Mouse (Mus musculus) ES-E14 (cell line): Measurements from ENCODE around the gene Dclk2. TPM values are rescaled to one million over a fixed set of nuclear protein-coding genes. Genes with fewer than 3 reads are reported as not detected.

Experiments
- DNase-seq: peaks from one replicate; pipeline ENCODE4 v3.0.0-alpha.2; 2013; ENCODE audit warnings: low read depth, low spot score
- H3K27ac ChIP-seq: 2 replicates; pipeline ENCODE4 v1.5.1; 2012; ENCODE audit warnings: low read depth, mild to moderate bottlenecking, low read length, moderate library complexity, mixed read lengths; ENCODE audit not compliant: poor library complexity, insufficient read depth, severe bottlenecking
- H3K36me3 ChIP-seq: 2 replicates; pipeline ENCODE4 v1.6.1; 2012; ENCODE audit warnings: mild to moderate bottlenecking, low read length, moderate library complexity, mixed read lengths; ENCODE audit not compliant: control insufficient read depth, poor library complexity, insufficient read depth, severe bottlenecking
- H3K4me1 ChIP-seq, 2 experiments: fragments of 150-350 bp in 1 of 2; sonication (generic) in 1 of 2; 2 replicates each; pipeline ENCODE4 v1.6.1; 2012; ENCODE audit warnings: low read length in 2 of 2, mild to moderate bottlenecking in 1 of 2, mixed read lengths in 1 of 2; ENCODE audit not compliant: control insufficient read depth in 2 of 2, insufficient read depth in 2 of 2, poor library complexity in 1 of 2
- H3K4me3 ChIP-seq, 2 experiments: fragments of 150-350 bp in 1 of 2; sonication (generic) in 1 of 2; 2 replicates each; pipeline ENCODE4 v1.5.1; 2012; ENCODE audit warnings: low read length in 2 of 2, low read depth in 1 of 2, mild to moderate bottlenecking in 1 of 2, mixed read lengths in 1 of 2; ENCODE audit not compliant: insufficient read depth in 1 of 2, poor library complexity in 1 of 2, severe bottlenecking in 1 of 2
- H3K9ac ChIP-seq: 2 replicates; pipeline ENCODE4 v1.6.1; 2012; ENCODE audit warnings: low read depth, mild to moderate bottlenecking, low read length, mixed read lengths; ENCODE audit not compliant: poor library complexity, insufficient read depth, severe bottlenecking
- H3K9me3 ChIP-seq: fragments of 150-350 bp; sonication (generic); 2 replicates; pipeline ENCODE4 v1.6.1; 2012; ENCODE audit warnings: low read depth, mild to moderate bottlenecking, low read length; ENCODE audit not compliant: control insufficient read depth, insufficient read depth
- CHD2 ChIP-seq: IDR thresholded peaks from 2 replicates; pipeline ENCODE4 v1.6.1; 2014; ENCODE audit warnings: mild to moderate bottlenecking, low read depth, low read length, inconsistent platforms
- HCFC1 ChIP-seq: IDR thresholded peaks from 2 replicates; pipeline ENCODE4 v1.6.1; 2012; ENCODE audit warnings: low read length, inconsistent platforms, borderline replicate concordance; ENCODE audit not compliant: insufficient read depth
- MAFK ChIP-seq: IDR thresholded peaks from 2 replicates; pipeline ENCODE4 v1.6.1; 2014; ENCODE audit warnings: mild to moderate bottlenecking, low read depth, low read length, inconsistent platforms; ENCODE audit not compliant: insufficient read depth
- ZC3H11A ChIP-seq: IDR thresholded peaks from 2 replicates; pipeline ENCODE4 v1.6.1; 2012; ENCODE audit warnings: low read depth, mild to moderate bottlenecking, inconsistent platforms, low read length, borderline replicate concordance
- ZNF384 ChIP-seq: IDR thresholded peaks from 2 replicates; pipeline ENCODE4 v1.6.1; 2012; ENCODE audit warnings: low read depth, low read length, inconsistent platforms
- in situ Hi-C, 2 experiments: fragments of 600-800 bp; cut with MboI; formaldehyde crosslinking; loops; one replicate each; pipeline ENCODE4 v1.15.1; 2025; ENCODE audit warnings: low sequenced_read_pairs in 2 of 2, inconsistent platforms in 1 of 2; ENCODE audit not compliant: unreplicated experiment in 2 of 2
- total RNA-seq: library from RNA; depleted of rRNA; stranded (reverse); fragments of 300-350 nt; gene quantifications from 2 replicates; pipeline ENCODE4 v1.2.3, GENCODE M21; 2012

The Dclk2 gene
- total RNA-seq, 1 experiment, result 13.6 TPM

DNA sequence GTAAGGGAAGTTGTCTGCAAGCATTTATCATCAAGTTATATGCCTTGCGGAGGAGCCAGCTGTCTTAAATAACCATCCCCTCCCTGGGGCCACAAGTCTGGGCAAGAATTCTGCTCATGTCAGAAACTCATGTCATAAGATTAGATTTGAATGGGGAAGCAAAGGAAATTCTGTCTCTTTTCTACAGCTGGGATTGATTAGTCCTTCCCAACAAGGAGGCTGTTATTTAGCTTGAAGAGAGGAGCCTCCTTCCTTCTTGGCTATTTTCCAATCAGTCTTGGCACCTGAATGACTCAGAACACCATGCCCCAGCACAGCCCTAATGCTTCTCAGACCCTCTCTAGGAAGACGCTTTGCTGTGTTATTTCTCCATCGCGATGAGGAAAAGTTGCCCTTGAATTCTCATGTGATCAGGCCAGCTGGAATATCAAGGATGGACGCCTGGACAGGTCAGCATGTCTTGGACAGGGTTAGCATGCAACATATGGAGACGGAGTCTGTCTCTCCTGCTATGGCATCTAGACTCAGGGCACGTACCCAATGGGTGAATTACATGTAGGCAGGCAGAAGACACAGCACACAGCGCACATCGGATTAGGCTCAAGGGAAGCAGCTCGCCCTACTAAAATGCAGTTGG lies 70.1 kb downstream of the Dclk2 start:
- H3K36me3 ChIP-seq, result no peaks in the 10 kb centered on the region
- no peak for DNase-seq
- H3K9me3 ChIP-seq, result no peaks in the 10 kb centered on the region
- TF ChIP-seq CHD2, result no peak
- no peak for TF ChIP-seq HCFC1
- no peak for TF ChIP-seq MAFK
- no peak for TF ChIP-seq ZC3H11A
- TF ChIP-seq ZNF384, result no peak
- in situ Hi-C loops, result no loop called here
- H3K4me1 ChIP-seq, result peaks cover 14 to 17% of the 10 kb centered on the region in 2 experiments
- H3K27ac ChIP-seq, result no peak overlapping the region
- H3K4me3 ChIP-seq, result no peak overlapping the region
- no peak overlapping the region for H3K9ac ChIP-seq

DNA sequence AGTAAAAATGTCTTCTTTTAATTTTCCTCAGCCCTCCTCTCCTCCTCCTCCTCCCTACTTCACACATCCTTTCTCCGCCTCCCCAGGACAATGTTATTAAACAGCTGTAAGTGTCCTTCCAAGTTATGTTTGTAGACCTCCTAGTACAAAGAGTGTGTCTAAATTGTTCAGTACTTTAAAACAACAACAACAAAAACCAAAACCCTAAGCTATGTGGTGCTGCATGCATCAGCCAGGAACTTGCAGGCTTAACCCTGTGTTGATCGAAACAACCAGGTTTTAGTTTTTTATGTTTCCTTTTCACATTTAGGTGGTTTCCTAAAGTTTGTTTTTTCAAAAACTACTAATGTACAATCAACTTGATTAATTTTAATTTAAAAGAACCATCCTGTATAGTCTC lies 71.3 kb downstream of the Dclk2 start:
- Histone ChIP-seq H3K4me3 (no peak overlapping the region), H3K36me3 (no peaks in the 10 kb centered on the region), H3K9ac (no peak overlapping the region), H3K27ac (no peak overlapping the region), H3K4me1 (peaks cover 14 to 17% of the 10 kb centered on the region in 2 experiments), H3K9me3 (no peaks in the 10 kb centered on the region)
- no peak for DNase-seq
- in situ Hi-C loops, result no loop called here
- TF ChIP-seq HCFC1 (no peak), MAFK (no peak), ZNF384 (no peak), CHD2 (no peak), ZC3H11A (no peak)

DNA sequence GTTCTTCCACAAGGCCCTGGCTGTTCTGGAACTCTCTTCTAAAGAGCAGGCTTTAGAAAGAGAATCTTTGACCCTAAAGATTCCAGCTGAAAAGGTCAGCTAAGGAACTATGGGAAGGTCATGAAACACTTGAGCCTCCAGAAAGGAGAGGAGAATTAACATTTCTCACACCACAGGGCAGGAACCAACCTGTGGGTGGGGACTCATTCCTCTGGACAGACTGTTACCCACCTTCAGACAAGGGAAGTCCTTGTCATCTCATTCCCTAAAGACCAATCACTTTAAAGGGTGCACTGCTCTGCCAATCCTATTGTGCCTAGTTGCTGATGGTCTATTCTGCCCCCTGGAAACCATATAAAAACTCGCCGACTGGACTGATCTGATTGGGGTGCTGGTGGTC lies 73.1 kb downstream of the Dclk2 start:
- peaks cover 7 to 15% of the 10 kb centered on the region in 2 experiments for H3K4me1 ChIP-seq
- no peaks in the 10 kb centered on the region for H3K9me3 ChIP-seq
- H3K27ac ChIP-seq, result peak overlapping the region; percentile 96
- H3K4me3 ChIP-seq, result no peak overlapping the region
- H3K9ac ChIP-seq, result peak overlapping the region; percentile 68; the same call in 1 of the 2 replicates
- no peak for TF ChIP-seq HCFC1
- in situ Hi-C loops, result no loop called here
- no peak for DNase-seq
- peaks cover 3% of the 10 kb centered on the region; the same call in 1 of the 2 replicates for H3K36me3 ChIP-seq

GRCm38 (mm10) chr3:86846036-86846435 lies 74.6 kb downstream of the Dclk2 start:
- Histone ChIP-seq H3K9me3 (no peaks in the 10 kb centered on the region), H3K4me1 (peaks cover 4 to 15% of the 10 kb centered on the region in 2 experiments), H3K4me3 (0 out of 4 replicates have a peak overlapping the region, but pooled peaks of 1 of the 2 experiments have one; percentile 6), H3K36me3 (peaks cover 5% of the 10 kb centered on the region; the same call in 1 of the 2 replicates), H3K9ac (no peak overlapping the region), H3K27ac (peak overlapping the region; percentile 82; the same call in 1 of the 2 replicates)
- no peak for TF ChIP-seq CHD2
- TF ChIP-seq ZC3H11A, result no peak
- no peak for TF ChIP-seq MAFK
- no peak for TF ChIP-seq ZNF384
- no peak for TF ChIP-seq HCFC1
- DNase-seq, result no peak
- in situ Hi-C loops, result no loop called here
